Mouse (Mus musculus) heart, postnatal 25 days (tissue): ENCODE measurements around the gene Dennd1c. TPM values are rescaled to one million over a fixed set of nuclear protein-coding genes. Genes with fewer than 3 reads are reported as not detected.
"Not testable (repeated sequence)": the region's sequence is repeated elsewhere in the genome, so short reads cannot be mapped to it uniquely, and the experiment has no call there.

ENCODE experiments used
- DNase-seq: peaks from one replicate; pipeline ENCODE4 v3.0.0; 2022; ENCODE audit warnings: low spot score
- intact Hi-C: fragments of 180-260 bp; cut with DNase I; formaldehyde crosslinking; loops from one replicate; pipeline ENCODE4 v1.15.1; 2025
- total RNA-seq, 2 experiments: library from RNA; stranded (reverse); gene quantifications; 2 replicates each; pipeline ENCODE4 v1.2.3; 2021

The Dennd1c gene
- total RNA-seq, 2 experiments from 2014 or later, result 0.96 to 2.1 TPM

DNA sequence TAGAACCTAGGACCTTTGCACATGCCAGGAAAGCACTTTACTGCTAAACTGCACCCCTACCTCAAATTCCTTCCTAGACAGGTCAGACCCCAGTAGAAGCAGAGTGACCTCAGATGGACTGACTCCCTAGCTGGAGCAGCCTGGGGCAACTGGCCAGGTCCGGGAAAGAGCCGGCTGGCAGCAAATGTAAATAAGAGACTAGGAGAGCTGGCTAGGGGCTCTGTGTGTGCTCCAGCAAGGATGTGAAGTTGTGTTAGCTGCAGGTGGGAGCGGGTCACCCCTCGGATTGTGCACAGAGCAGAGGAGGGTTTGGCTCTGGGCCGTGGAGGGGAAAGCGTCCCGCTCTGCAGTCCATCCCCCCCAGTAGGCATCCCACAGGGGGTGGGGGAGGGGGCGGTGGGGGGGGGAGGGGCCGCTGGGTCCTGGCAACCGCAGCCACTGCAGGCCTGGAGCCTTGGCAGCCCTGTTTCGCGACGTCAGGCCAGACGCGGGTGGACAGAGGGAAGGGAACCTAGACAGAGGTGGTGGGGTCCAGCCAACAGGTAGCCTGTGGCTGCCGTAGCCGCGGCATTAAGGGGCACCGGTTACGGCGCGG lies 19.3 kb downstream of the Dennd1c start, which contains the start of gene Crb3:
TSS of gene Crb3 (plus strand) at position 215 of the 595 bp plus-strand sequence.
- no peak for DNase-seq
- intact Hi-C loops, result loop anchor here (2.0 to 5.0 kb wide), 2 partner anchors 67 to 228 kb away; partner anchors contain the start of genes Clpp and Rfx2

DNA sequence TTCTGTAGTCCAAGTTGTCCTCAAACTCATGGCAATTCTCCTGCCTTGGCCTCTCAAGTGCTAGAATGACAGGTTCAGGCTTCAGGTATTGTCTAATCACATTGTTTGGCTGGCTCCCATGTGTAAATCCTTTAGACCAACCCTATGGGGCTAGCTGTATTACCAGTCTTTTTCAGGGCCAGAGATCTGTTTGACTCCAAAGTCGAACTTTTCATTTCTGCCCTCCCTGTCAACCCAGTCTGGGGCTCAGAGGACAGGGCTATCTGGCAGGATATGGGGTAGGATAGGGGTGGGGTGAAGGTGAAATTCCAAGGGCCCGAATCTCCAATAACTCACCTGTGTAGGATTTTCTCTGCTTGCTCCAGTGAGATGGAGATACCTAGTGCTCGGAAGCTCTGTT lies 22.1 kb downstream of the Dennd1c start:
- intact Hi-C loops, result loop anchor here (5.0 kb wide), 1 partner anchor 64 kb away; the partner anchor contains the start of gene Clpp
- DNase-seq, result no peak

DNA sequence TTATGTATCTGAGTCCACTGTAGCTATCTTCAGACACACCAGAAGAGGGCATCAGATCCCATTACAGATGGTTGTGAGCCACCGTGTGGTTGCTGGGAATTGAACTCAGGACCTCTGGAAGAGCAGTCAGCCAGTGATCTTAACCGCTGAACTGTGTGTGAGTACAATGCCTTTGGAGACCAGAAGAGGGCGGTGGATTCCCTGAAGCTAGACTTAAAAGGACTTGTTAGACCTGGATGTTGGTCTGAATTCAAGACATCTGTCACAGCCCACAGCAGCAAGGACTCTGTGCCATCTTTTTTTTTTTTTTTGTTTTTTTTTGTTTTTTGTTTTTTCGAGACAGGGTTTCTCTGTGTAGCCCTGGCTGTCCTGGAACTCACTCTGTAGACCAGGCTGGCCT lies 26.6 kb downstream of the Dennd1c start:
- DNase-seq, intact Hi-C loops: not testable (repeated sequence)

DNA sequence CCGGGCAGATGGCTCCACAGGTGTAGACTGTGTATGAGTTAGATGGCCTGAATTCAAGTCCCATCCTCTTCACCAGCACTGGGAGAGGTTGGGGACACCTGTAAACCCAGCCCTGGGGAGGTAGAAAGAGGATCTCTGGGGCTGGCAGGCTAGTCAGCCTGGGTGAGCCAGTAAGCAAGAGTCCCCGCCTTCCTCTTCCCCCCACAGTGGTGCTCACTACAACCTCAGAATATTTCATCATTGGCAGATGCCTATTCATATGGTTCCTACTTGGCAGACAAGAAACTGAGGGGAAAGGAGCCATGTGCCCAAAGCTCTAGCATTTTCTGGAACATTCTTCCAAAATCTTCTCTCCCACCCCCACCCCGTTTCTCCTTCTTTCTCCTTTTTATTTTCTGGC lies 29.5 kb downstream of the Dennd1c start:
- intact Hi-C loops, result no loop called here

DNA sequence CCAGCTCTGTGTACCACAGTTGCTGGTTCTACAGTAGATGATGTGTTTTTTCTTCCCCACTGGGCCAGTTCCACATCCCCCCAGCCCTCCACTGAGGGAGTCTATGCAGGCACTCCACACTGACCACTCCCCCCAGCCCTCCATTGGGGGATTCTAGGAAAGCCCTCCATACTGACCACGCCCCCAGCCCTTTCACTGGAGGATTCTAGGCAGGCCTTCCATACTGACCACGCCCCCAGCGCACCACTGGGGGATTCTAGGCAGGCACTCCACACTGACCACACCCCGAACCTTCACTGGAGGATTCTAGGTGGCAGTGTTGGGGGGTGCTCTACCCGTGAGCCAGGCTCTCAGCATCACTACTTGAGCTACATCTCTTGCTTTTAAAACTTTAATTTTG lies 30.9 kb downstream of the Dennd1c start:
- DNase-seq, result no peak
- intact Hi-C loops, result no loop called here

More for the DNA sequence above, 29.5 kb downstream of the Dennd1c start:
- DNase-seq, result no peak

DNA sequence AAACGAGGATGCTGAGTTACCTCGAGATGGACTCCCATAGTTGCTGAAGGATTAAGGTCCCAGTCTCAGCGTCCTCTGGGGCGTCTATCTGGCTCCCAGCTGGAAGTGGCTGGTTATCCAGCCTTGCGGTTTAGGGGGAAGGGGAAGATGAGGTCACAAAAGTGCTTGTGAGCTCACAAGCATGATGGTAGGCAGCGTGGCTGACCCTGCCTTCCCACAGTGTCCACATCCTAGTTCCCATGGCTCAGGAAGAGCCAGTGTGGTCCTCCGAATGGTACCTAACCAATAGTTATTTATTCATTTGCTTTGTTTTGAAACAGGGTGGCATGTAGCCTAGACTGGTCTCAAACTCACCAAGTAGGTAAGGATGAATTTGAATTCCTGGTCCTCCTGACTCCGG lies 36.8 kb downstream of the Dennd1c start, which contains the start of gene Slc25a41:
TSS of gene Slc25a41 (minus strand) at position 101 of the 400 bp plus-strand sequence.
- no peak for DNase-seq
- intact Hi-C loops, result no loop called here

DNA sequence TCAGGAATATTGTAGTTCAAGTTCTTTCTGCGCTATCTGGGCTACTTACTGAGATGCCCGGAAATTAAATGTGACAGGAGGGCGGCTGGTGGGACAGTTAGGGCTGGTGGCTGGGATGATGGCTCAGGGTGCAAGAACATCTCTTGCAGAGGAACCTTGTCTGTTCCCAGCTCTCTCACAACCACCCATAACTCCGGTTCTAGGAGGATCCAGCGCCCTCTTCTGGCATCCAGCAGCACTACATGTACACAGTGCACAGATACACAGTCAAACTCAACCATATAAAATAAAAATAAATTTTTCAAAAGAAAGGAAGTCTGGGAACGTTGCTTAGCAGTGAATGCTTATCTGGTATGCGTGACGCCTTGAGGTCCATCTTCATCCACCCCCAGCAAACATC lies 39.3 kb downstream of the Dennd1c start:
- DNase-seq, result no peak
- intact Hi-C loops, result no loop called here

DNA sequence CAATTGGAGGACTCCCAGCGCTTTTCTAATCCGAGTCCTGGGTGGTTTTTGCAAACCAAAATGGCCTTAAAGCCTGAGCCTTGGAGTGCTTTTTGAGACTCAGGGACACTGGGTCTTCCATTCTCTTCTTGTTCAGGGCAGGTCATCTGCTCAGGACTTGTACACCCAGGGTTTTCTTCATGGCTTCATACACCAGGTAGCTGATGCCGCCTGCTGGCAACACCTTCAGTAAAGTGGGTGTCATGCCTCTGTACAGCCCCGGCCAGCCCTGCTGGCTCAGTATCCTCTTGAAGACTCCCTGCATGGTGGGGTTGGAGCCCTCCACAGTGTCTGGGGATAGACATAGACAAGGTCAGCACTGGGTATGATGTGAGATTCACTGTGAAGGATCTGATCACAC lies 45.5 kb downstream of the Dennd1c start:
- intact Hi-C loops, result no loop called here

DNA sequence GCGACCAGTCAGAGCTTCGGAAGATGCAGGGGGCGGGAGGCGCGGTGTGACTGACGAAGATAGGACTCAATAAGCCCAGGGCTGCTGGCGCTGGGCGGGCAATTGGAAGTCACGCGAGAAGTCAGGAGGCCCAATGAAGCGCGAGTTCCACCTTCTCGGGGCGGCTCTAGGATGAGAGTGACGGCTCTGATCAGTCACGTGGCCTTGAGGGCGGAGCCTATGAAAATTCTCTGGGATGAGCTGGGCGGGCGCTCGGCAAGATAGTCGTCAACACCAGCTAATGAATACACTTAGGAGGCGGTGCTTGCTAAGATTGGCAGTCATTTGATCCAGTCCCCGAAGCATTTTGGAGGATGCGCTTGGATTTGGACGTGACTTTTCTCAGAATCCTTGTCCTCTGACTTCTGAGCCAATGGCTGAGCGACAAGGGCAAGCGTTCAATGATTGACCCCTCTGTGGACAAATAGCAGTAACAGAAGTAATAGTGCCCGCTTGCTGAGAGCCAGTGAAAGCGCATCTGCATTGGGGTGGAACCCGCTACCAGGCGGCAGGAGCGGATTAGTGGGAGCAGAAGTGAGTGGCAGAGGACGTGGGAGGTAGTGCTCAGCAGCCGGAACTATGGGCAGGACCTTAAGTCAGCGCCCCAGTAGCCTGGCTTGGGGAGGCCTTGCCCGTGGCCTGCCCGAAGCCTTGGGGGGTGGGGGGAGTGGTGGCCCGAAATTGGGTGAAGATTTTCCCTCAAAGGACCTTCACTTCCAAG lies 46.5 kb downstream of the Dennd1c start:
- DNase-seq, result peak; percentile 100
- intact Hi-C loops, result no loop called here

More for the DNA sequence above, 45.5 kb downstream of the Dennd1c start:
- DNase-seq, result no peak

DNA sequence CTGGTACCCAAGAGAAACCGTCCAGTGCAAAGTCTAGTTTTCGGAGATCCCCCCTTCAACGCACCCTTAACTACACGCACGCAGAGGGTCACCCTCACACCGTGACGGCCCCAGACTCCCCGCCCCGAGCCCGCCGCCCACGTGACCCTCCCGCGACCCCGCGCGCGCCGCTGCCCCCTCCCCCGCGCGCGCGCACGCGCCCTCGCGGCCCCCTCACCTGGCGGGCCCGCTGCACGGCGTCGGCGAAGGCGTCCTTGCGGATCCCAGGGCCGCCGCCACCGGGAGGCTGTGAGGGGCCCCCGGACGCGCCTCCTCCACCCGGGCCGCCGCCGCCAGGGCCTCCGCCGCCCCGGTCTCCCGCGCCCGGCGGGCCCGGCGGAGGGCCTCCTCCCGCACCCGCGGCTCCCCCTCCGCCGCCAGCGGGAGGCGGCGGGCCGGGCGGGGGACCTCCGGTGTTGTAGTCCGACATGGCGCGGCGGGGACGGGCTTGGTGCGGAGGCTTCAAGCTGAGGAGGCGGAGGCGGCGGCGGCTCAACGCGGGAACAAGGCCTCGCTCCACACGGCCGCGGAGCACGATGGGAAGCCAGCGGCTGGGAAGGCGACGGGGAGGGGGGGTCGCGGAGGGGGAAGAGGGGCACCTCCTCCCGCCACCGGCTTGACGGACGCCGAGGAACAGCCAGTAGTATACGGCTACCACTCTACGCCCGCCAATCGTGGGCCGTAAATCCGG lies 47.2 kb downstream of the Dennd1c start, which contains the start of gene Khsrp:
TSS of gene Khsrp (minus strand) at position 592 of the 730 bp plus-strand sequence.
- intact Hi-C loops, result no loop called here
- no peak for DNase-seq

DNA sequence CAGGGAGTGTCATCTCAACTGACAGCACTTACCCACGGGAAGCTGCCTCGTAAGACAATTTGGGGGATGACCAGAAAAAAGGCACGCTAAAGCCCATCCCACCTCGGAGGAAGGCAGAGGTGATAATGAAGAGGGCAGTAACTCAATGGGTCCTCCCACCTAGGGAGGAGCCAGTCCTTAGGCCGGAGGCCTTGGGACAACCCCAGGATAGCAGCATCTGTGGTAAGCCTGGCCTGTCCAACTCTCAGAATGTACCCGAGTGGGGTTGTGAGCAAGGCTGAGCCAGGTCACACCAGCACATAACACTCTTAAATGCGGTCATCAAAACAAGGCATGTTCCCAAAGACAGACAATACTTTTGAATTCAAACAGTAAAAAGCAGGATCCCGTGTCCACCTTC lies 48.6 kb downstream of the Dennd1c start:
- intact Hi-C loops, result no loop called here
- no peak for DNase-seq

DNA sequence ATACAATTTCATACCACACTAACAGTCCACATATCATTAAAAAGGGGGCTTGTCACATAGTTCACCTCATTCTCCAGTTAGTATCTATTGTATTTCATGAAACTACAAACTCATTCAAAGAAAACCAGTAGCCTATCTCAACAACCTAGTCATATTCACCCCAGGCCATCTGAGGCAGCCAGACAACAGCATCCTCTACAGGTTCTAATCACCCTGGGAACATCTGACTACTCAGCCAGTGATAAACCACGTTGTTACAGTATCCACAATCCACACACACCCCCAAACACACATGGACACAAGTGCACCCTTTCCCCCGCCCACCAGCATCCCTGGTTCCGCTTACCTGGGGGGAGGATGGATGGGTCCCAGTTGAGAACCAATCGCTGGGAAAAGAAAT lies 50.8 kb downstream of the Dennd1c start:
- DNase-seq, result no peak
- intact Hi-C loops, result no loop called here

DNA sequence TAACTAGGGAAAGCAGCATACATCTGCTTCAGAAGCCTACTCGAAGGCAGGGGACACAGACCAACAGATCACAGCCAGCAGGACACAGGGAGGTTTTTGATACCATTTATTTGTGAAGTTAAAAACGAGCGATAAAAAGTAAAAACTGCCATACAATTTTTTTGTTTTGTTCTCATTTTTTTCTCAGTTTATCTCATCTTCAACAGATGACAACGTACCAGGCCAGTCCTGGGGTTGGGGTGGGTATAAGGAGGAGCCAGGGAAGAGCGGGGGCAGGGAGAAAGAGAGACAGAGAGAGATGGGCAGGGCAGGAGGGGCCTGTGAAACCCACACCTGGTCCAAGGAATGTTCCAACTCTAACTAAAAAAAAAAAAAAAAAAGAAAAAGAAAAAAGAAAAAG lies 57.4 kb downstream of the Dennd1c start:
- intact Hi-C loops, result no loop called here

DNA sequence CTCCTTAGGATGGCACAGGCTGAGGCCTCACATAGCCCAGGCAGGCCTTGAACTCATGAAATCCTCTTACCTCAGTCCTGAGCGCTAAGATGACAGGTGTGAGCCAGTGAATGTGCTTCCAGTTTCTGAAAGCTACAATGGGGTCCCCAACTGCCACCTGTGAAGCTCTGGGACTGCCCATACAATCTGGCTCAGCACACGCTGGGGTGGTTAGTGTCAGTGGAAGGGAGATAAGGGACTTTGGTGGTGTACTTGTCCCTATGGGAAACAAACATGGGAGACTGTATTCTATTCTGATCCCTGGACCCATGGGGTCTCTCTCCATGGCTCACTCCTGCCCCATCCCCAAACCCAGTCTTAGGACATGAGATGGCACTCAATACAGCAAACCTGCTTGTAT lies 58.6 kb downstream of the Dennd1c start:
- intact Hi-C loops, result no loop called here
- no peak for DNase-seq

More for the DNA sequence above, 57.4 kb downstream of the Dennd1c start:
- DNase-seq, result no peak

Other genes starting within 250 kb of the Dennd1c start
- 1 to 10 TPM; 3.2 to 4.6 TPM for gene Rfx2, start 247.5 kb downstream of the Dennd1c start, total RNA-seq
- gene Acsbg2, start 204.1 kb downstream of the Dennd1c start, total RNA-seq, result not detected
- not detected for gene 1700061G19Rik, start 203.0 kb downstream of the Dennd1c start, total RNA-seq
- 10 to 100 TPM; 21.6 to 21.8 TPM for gene Mllt1, start 143.1 kb downstream of the Dennd1c start, total RNA-seq
- not detected for gene Acer1, start 96.4 kb downstream of the Dennd1c start, total RNA-seq
- 10 to 100 TPM; 73.4 TPM for gene Clpp, start 88.2 kb downstream of the Dennd1c start, total RNA-seq
- gene Alkbh7, start 81.2 kb downstream of the Dennd1c start, total RNA-seq, result 10 to 100 TPM; 65.4 to 77.8 TPM
- not detected for gene Pspn, start 78.5 kb downstream of the Dennd1c start, total RNA-seq
- 10 to 100 TPM; 20.4 to 22.7 TPM for gene Gtf2f1, start 67.2 kb downstream of the Dennd1c start, total RNA-seq
- not detected for gene Gm17949, start 67.0 kb downstream of the Dennd1c start, total RNA-seq
- gene Khsrp, start 47.0 kb downstream of the Dennd1c start, total RNA-seq, result 10 to 100 TPM; 44.8 to 44.9 TPM
- gene Slc25a41, start 36.9 kb downstream of the Dennd1c start, total RNA-seq, result not detected
- gene Crb3, start 19.4 kb downstream of the Dennd1c start, total RNA-seq, result under 1 TPM in 1 of 2 experiments, not detected in 1; 0.78 TPM
- gene Slc25a23, start 18.7 kb downstream of the Dennd1c start, total RNA-seq, result 10 to 100 TPM; 65.1 to 75.0 TPM
- 1 to 10 TPM; 3.2 to 3.3 TPM for gene Tubb4a, start 9.3 kb upstream of the Dennd1c start, total RNA-seq
- under 1 TPM; 0.28 to 0.57 TPM for gene Tnfsf9, start 26.8 kb upstream of the Dennd1c start, total RNA-seq
- gene Cd70, start 71.3 kb upstream of the Dennd1c start, total RNA-seq, result not detected
- not detected for gene Tnfsf14, start 115.7 kb upstream of the Dennd1c start, total RNA-seq
- gene C3, start 149.6 kb upstream of the Dennd1c start, total RNA-seq, result 10 to 100 TPM; 47.1 to 80.7 TPM
- gene Gpr108, start 169.9 kb upstream of the Dennd1c start, total RNA-seq, result 10 to 100 TPM; 26.1 to 29.5 TPM
- 100 to 1,000 TPM in 1 of 2 experiments, 10 to 100 TPM in 1; 90.6 to 107 TPM for gene Trip10, start 170.9 kb upstream of the Dennd1c start, total RNA-seq
- 1 to 10 TPM; 1.5 to 1.7 TPM for gene Vav1, start 200.6 kb upstream of the Dennd1c start, total RNA-seq